ENCODE assay signal across 13 mouse cellular contexts in genomic region chr1:125808426-125808825, GRCm38 (mm10).
A peak's percentile ranks its signal among the peaks of the same experiment; 100 is the strongest.
DNase-seq lines count a peak whose midpoint lies in the region; ATAC-seq and TF ChIP-seq lines count a peak whose summit lies in the region.
"Had no signal": no experiment of that assay in that cellular context is flagged by ENCODE, and none has a peak within 500 bp of the region (broad histone marks: within the 10 kb centered on the region; RNA-seq: fewer than 3 reads in every experiment).

No protein-coding gene starts in this region.

- H3K4me2 ChIP-seq in limb, embryonic 14.5 days (replicated peaks; ENCODE audit: low read depth, low read length, severe bottlenecking): no peak overlapping the region
- no peak overlapping the region for H3K4me2 ChIP-seq in liver, embryonic 11.5 days
- H3K4me2 ChIP-seq: limb, embryonic 13.5 days had no signal

- peak; percentile 34; the same call in 1 of the 2 replicates for ATAC-seq in limb, embryonic 14.5 days (ENCODE audit: low FRiP score, low read depth)
- ATAC-seq in liver, embryonic 11.5 days (replicated peaks; ENCODE audit: low FRiP score): no peak
- no peak for ATAC-seq in inflammation-experienced regulatory T-cells, adult 6 months

- no peak overlapping the region for H3K4me3 ChIP-seq in limb, embryonic 14.5 days (replicated peaks; ENCODE audit: low read length)
- H3K4me3 ChIP-seq in limb, embryonic 10.5 days: no peak overlapping the region
- no peak overlapping the region for H3K4me3 ChIP-seq in liver, embryonic 11.5 days (ENCODE audit: low read depth, low read length)
- H3K4me3 ChIP-seq: limb, embryonic 13.5 days had no signal

- no peak overlapping the region for H3K27ac ChIP-seq in limb, embryonic 14.5 days (replicated peaks; ENCODE audit: low read depth, low read length)
- no peak overlapping the region for H3K27ac ChIP-seq in limb, embryonic 10.5 days
- H3K27ac ChIP-seq in liver, embryonic 11.5 days (ENCODE audit: low read depth, low read length): no peak overlapping the region
- H3K27ac ChIP-seq: limb, embryonic 13.5 days had no signal

- no peaks in the 10 kb centered on the region for H3K36me3 ChIP-seq in limb, embryonic 14.5 days (ENCODE audit: control insufficient read depth, insufficient read depth, low read length)
- H3K36me3 ChIP-seq in limb, embryonic 10.5 days: no peaks in the 10 kb centered on the region
- no peaks in the 10 kb centered on the region for H3K36me3 ChIP-seq in liver, embryonic 11.5 days (ENCODE audit: control insufficient read depth, insufficient read depth, low read length)
- H3K36me3 ChIP-seq: G1E; limb, embryonic 13.5 days had no signal

- H3K9me3 ChIP-seq in limb, embryonic 14.5 days (ENCODE audit: control insufficient read depth, low read length): no peaks in the 10 kb centered on the region
- no peaks in the 10 kb centered on the region for H3K9me3 ChIP-seq in limb, embryonic 10.5 days (replicated peaks)
- H3K9me3 ChIP-seq in liver, embryonic 11.5 days (ENCODE audit: control insufficient read depth, low read length): no peaks in the 10 kb centered on the region
- H3K9me3 ChIP-seq: limb, embryonic 13.5 days had no signal

- WGBS in limb, embryonic 14.5 days: 17% methylated on average over 2 of the region's 2 CpGs
- 62% methylated on average over 2 of the region's 2 CpGs for WGBS in limb, embryonic 10.5 days
- 72% methylated on average over 2 of the region's 2 CpGs for WGBS in liver, embryonic 11.5 days

- 0 out of 2 replicates have a peak, but pooled peaks cover 3% of the 10 kb centered on the region for H3K4me1 ChIP-seq in limb, embryonic 14.5 days (ENCODE audit: control insufficient read depth, insufficient read depth, low read length)
- no peaks in the 10 kb centered on the region for H3K4me1 ChIP-seq in limb, embryonic 10.5 days
- no peaks in the 10 kb centered on the region for H3K4me1 ChIP-seq in liver, embryonic 11.5 days (replicated peaks; ENCODE audit: control insufficient read depth, insufficient read depth, low read length)
- H3K4me1 ChIP-seq: limb, embryonic 13.5 days had no signal

- H3K27me3 ChIP-seq in limb, embryonic 14.5 days (ENCODE audit: control insufficient read depth, insufficient read depth, low read length): no peaks in the 10 kb centered on the region
- no peaks in the 10 kb centered on the region for H3K27me3 ChIP-seq in limb, embryonic 10.5 days (ENCODE audit: low read depth, poor library complexity, severe bottlenecking)
- no peaks in the 10 kb centered on the region for H3K27me3 ChIP-seq in liver, embryonic 11.5 days (replicated peaks; ENCODE audit: control insufficient read depth, insufficient read depth, low read length)
- H3K27me3 ChIP-seq: limb, embryonic 13.5 days had no signal

- TF ChIP-seq POLR2A in limb, embryonic 14.5 days (IDR thresholded peaks at IDR 0.05; ENCODE audit: borderline replicate concordance, extremely low read depth, insufficient read depth, insufficient read length): no peak

- peak; percentile 49 to 64 for DNase-seq in cerebellum, postnatal 10 days
- no peak for DNase-seq in cerebellum, adult 8-10 months
- DNase-seq in limb, embryonic 14.5 days (ENCODE audit: low spot score): no peak
- DNase-seq in limb, embryonic 10.5 days (ENCODE audit: low spot score): no peak
- DNase-seq in layer of hippocampus, adult 18-20 months (ENCODE audit: low spot score in 2 of 2): peak; percentile 4 to 39
- peak; percentile 62 for DNase-seq in right cerebral cortex, postnatal 14 days
- no peak for DNase-seq in liver, embryonic 11.5 days (ENCODE audit: low spot score)
- DNase-seq: adrenal gland, adult 2 months; cerebellum, adult 18-20 months; lung, postnatal 36 days had no signal

- H3K9ac ChIP-seq in limb, embryonic 14.5 days (ENCODE audit: low read depth, low read length, severe bottlenecking): no peak overlapping the region
- no peak overlapping the region for H3K9ac ChIP-seq in liver, embryonic 11.5 days (ENCODE audit: low read depth, low read length)
- H3K9ac ChIP-seq: limb, embryonic 13.5 days had no signal

Comparison
In these comparisons a context has a peak if more than half of its experiments do, and no peak if none do; other contexts are left out.
1. DNase-seq: peak in cerebellum, postnatal 10 days (2 of 2), layer of hippocampus, adult 18-20 months (2 of 2) and right cerebral cortex, postnatal 14 days (single experiment); none in cerebellum, adult 8-10 months (single experiment), limb, embryonic 14.5 days (single experiment), limb, embryonic 10.5 days (single experiment) and liver, embryonic 11.5 days (single experiment).